Mouse (Mus musculus) megakaryocyte, embryonic 14.5 days (primary cell): ENCODE results near the gene Mvb12a.

Experiments
- FLI1 ChIP-seq: IDR thresholded peaks from 2 replicates; pipeline ENCODE4 v1.6.1; 2012; ENCODE audit warnings: low read length, inconsistent platforms, mixed read lengths
- GATA1 ChIP-seq: IDR thresholded peaks from 3 replicates; pipeline ENCODE4 v1.6.1; 2012; ENCODE audit warnings: mixed read lengths, low read length, inconsistent platforms, borderline replicate concordance

DNA sequence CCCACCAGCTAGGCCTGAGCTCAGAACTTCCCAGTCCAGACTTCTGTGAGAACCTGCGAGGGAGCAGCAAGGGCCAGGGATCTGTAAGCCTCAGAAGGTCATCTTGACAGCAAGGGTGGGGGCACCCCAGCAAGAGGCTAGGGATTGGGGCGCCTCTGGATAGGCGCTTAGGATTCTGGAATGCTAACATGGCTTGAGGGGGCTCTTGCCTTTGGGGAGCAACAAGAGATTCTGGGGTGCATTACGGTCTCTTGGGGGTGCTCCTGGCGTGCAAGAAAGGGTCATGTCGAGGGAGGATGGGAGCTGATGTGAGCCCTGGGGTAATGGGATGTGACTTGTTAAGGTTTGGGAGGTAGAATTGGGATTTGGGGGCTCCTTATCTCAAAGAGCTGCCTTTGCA, 26.2 kb downstream of the Mvb12a start:
- no peak for TF ChIP-seq GATA1
- TF ChIP-seq FLI1: no peak
